Comparison of ENCODE assay signal across 11 mouse cellular contexts in genomic region chr8:95700282-95700681, GRCm38 (mm10). TPM values are rescaled to one million over a fixed set of nuclear protein-coding genes. Genes with fewer than 3 reads are reported as not detected.
A peak's percentile ranks its signal among the peaks of the same experiment; 100 is the strongest.
DNase-seq lines count a peak whose midpoint lies in the region; ATAC-seq lines count a peak whose summit lies in the region.
"Had no signal": no experiment of that assay in that cellular context is flagged by ENCODE, and none has a peak within 500 bp of the region (broad histone marks: within the 10 kb centered on the region; RNA-seq: fewer than 3 reads in every experiment).

No protein-coding gene starts in this region.

- H3K4me1 ChIP-seq in megakaryocyte, embryonic 14.5 days: peaks cover 81% of the 10 kb centered on the region

- no peak for ATAC-seq in megakaryocyte, adult 5-6 weeks (ENCODE audit: poor library complexity, severe bottlenecking)

- DNase-seq in frontal cortex, adult 2 months (ENCODE audit: extremely low spot score in 1 of 2, low spot score in 1 of 2): peak; percentile 88 to 93
- peak; percentile 60 to 86 for DNase-seq in left cerebral cortex, postnatal 10 days (ENCODE audit: extremely low spot score in 1 of 2, low spot score in 2 of 2)
- DNase-seq in right cerebral cortex, postnatal 25 days: peak; percentile 68
- DNase-seq in ovary, postnatal 36 days (ENCODE audit: low spot score): no peak
- no peak for DNase-seq in thymus, postnatal 14 days
- no peak for DNase-seq in adrenal gland, postnatal 14 days
- DNase-seq: kidney, adult 9 months had no signal

- H3K9me3 ChIP-seq in megakaryocyte, embryonic 14.5 days: no peaks in the 10 kb centered on the region
- H3K9me3 ChIP-seq: liver, embryonic 15.5 days had no signal

- intact Hi-C loops in left cerebral cortex, postnatal 10 days (cut with DNase I): no loop called here

- peak overlapping the region; percentile 33 for H3K4me3 ChIP-seq in megakaryocyte, embryonic 14.5 days (replicated peaks)
- H3K4me3 ChIP-seq: liver, embryonic 15.5 days had no signal

- peaks cover 79% of the 10 kb centered on the region for H3K27me3 ChIP-seq in megakaryocyte, embryonic 14.5 days (replicated peaks)

- no peaks in the 10 kb centered on the region for H3K36me3 ChIP-seq in megakaryocyte, embryonic 14.5 days (replicated peaks; ENCODE audit: low read length)
- H3K36me3 ChIP-seq: liver, embryonic 15.5 days had no signal

RNA-seq across cellular contexts. Expression of gene Setd6, which starts 15.4 kb away (rescaled TPM):
- polyA plus RNA-seq in megakaryocyte, embryonic 14.5 days (2012; ENCODE audit: insufficient read depth, low replicate concordance): 2.0 and 3.7 TPM in 2 replicates
- 17.3 and 19.3 TPM in 2 replicates for total RNA-seq in megakaryocyte, adult 5-6 weeks (2015)
- 18.3 and 23.5 TPM in 2 replicates for total RNA-seq in megakaryocyte, adult 5-6 weeks (2017)
- polyA plus RNA-seq in frontal cortex, adult 2 months (2012; rRNA removed): 27.7 and 35.3 TPM in 2 replicates
- 10 to 100 TPM; 21.2 to 21.6 TPM for total RNA-seq in left cerebral cortex, postnatal 10 days (2021)
- total RNA-seq in adrenal gland, postnatal 14 days (2021): 24.6 and 26.9 TPM in 2 replicates

RNA-seq across cellular contexts. Expression of gene Ndrg4, which starts 23.5 kb away (rescaled TPM):
- polyA plus RNA-seq in megakaryocyte, embryonic 14.5 days (2012; ENCODE audit: insufficient read depth, low replicate concordance): 30.6 and 36.1 TPM in 2 replicates
- not detected in 2 replicates for total RNA-seq in megakaryocyte, adult 5-6 weeks (2015)
- not detected in 2 replicates for total RNA-seq in megakaryocyte, adult 5-6 weeks (2017)
- 2,429 and 2,489 TPM in 2 replicates for polyA plus RNA-seq in frontal cortex, adult 2 months (2012; rRNA removed)
- 1,000 to 10,000 TPM; 1,340 to 1,419 TPM for total RNA-seq in left cerebral cortex, postnatal 10 days (2021)
- total RNA-seq in adrenal gland, postnatal 14 days (2021): 19.8 and 36.4 TPM in 2 replicates
- total RNA-seq: neutrophil, adult 5-6 weeks had no signal

Comparison
In these comparisons a context has a peak if more than half of its experiments do, and no peak if none do; other contexts are left out.
1. DNase-seq: peak in frontal cortex, adult 2 months (2 of 2), left cerebral cortex, postnatal 10 days (2 of 2) and right cerebral cortex, postnatal 25 days (single experiment); none in ovary, postnatal 36 days (single experiment), thymus, postnatal 14 days (single experiment) and adrenal gland, postnatal 14 days (single experiment).
2. RNA of gene Ndrg4, which starts 23.5 kb away (total RNA-seq): 1,340 to 1,419 TPM in left cerebral cortex, postnatal 10 days; 19.8 to 36.4 TPM in adrenal gland, postnatal 14 days and not detected in megakaryocyte, adult 5-6 weeks; every median in the first group is over 10 times any median in the second.